9 mouse cellular contexts compared by ENCODE assay signal in genomic region chr1:62783354-62784083, GRCm38 (mm10).
DNase-seq lines count a peak whose midpoint lies in the region; ATAC-seq and TF ChIP-seq lines count a peak whose summit lies in the region.
"Had no signal": no experiment of that assay in that cellular context is flagged by ENCODE, and none has a peak within 500 bp of the region (broad histone marks: within the 10 kb centered on the region; RNA-seq: fewer than 3 reads in every experiment).

No protein-coding gene starts in this region.

- H3K27ac ChIP-seq in lung, embryonic 14.5 days (ENCODE audit: low read depth), result no peak overlapping the region
- peak overlapping the region; percentile 32 for H3K27ac ChIP-seq in forebrain, embryonic 12.5 days
- H3K27ac ChIP-seq in midbrain, embryonic 16.5 days (ENCODE audit: low read length), result peak overlapping the region; percentile 56
- H3K27ac ChIP-seq: neural tube, embryonic 12.5 days had no signal

- 78% methylated on average over 18 of the region's 18 CpGs for WGBS in lung, embryonic 14.5 days
- WGBS in forebrain, embryonic 12.5 days, result 67% methylated on average over 18 of the region's 18 CpGs
- 53% methylated on average over 18 of the region's 18 CpGs for WGBS in midbrain, embryonic 16.5 days

- H3K9me3 ChIP-seq in lung, embryonic 14.5 days (ENCODE audit: low read depth, low read length), result no peaks in the 10 kb centered on the region
- no peaks in the 10 kb centered on the region for H3K9me3 ChIP-seq in forebrain, embryonic 12.5 days
- H3K9me3 ChIP-seq in midbrain, embryonic 16.5 days (replicated peaks; ENCODE audit: control insufficient read depth, low read length, poor library complexity, severe bottlenecking), result no peaks in the 10 kb centered on the region
- H3K9me3 ChIP-seq: neural tube, embryonic 12.5 days had no signal

- H3K9ac ChIP-seq in lung, embryonic 14.5 days, result no peak overlapping the region
- H3K9ac ChIP-seq in forebrain, embryonic 12.5 days, result no peak overlapping the region
- H3K9ac ChIP-seq in midbrain, embryonic 16.5 days (ENCODE audit: low read depth, low read length), result no peak overlapping the region
- H3K9ac ChIP-seq: neural tube, embryonic 12.5 days had no signal

- peak; percentile 49 to 77 for DNase-seq in adrenal gland, adult (ENCODE audit: inconsistent age in 2 of 2, low spot score in 1 of 2)
- DNase-seq in adrenal gland, adult 18-20 months (ENCODE audit: low spot score in 2 of 2), result no peak
- no peak for DNase-seq in lung, embryonic 14.5 days
- DNase-seq in lung, postnatal 25 days (ENCODE audit: low spot score), result no peak
- DNase-seq in thymus, postnatal 25 days, result no peak
- no peak for DNase-seq in heart, postnatal 25 days (ENCODE audit: low spot score)

- no peaks in the 10 kb centered on the region for H3K4me1 ChIP-seq in lung, embryonic 14.5 days (ENCODE audit: insufficient read depth)
- peaks cover 22% of the 10 kb centered on the region for H3K4me1 ChIP-seq in forebrain, embryonic 12.5 days
- peaks cover 13% of the 10 kb centered on the region for H3K4me1 ChIP-seq in midbrain, embryonic 16.5 days (ENCODE audit: control insufficient read depth, insufficient read depth, low read length)

- no peaks in the 10 kb centered on the region for H3K27me3 ChIP-seq in lung, embryonic 14.5 days (ENCODE audit: insufficient read depth, low read length)
- peaks cover 26% of the 10 kb centered on the region; the same call in 1 of the 2 replicates for H3K27me3 ChIP-seq in forebrain, embryonic 12.5 days
- no peaks in the 10 kb centered on the region for H3K27me3 ChIP-seq in midbrain, embryonic 16.5 days (ENCODE audit: control insufficient read depth, insufficient read depth, low read depth, low read length)

- peak; percentile 21; the same call in 1 of the 2 replicates for TF ChIP-seq CTCF in lung, embryonic 14.5 days (IDR thresholded peaks at IDR 0.05; ENCODE audit: low read depth)

- ATAC-seq in lung, embryonic 14.5 days (ENCODE audit: insufficient read depth), result no peak
- ATAC-seq in forebrain, embryonic 12.5 days (ENCODE audit: low FRiP score), result peak; percentile 30; the same call in 1 of the 2 replicates
- ATAC-seq in midbrain, embryonic 16.5 days, result peak; percentile 60

- H3K36me3 ChIP-seq in lung, embryonic 14.5 days (ENCODE audit: insufficient read depth), result peaks cover 10% of the 10 kb centered on the region; the same call in 1 of the 2 replicates
- peaks cover 3% of the 10 kb centered on the region; the same call in 1 of the 2 replicates for H3K36me3 ChIP-seq in forebrain, embryonic 12.5 days (replicated peaks)
- H3K36me3 ChIP-seq in midbrain, embryonic 16.5 days (ENCODE audit: control insufficient read depth, insufficient read depth, low read length), result no peaks in the 10 kb centered on the region

- H3K4me2 ChIP-seq in lung, embryonic 14.5 days, result no peak overlapping the region
- H3K4me2 ChIP-seq in forebrain, embryonic 12.5 days, result no peak overlapping the region
- no peak overlapping the region for H3K4me2 ChIP-seq in midbrain, embryonic 16.5 days (ENCODE audit: low read length)
- H3K4me2 ChIP-seq: neural tube, embryonic 12.5 days had no signal

- intact Hi-C loops in heart, postnatal 25 days (cut with DNase I), result no loop called here

- no peak overlapping the region for H3K4me3 ChIP-seq in lung, embryonic 14.5 days (ENCODE audit: low read depth, low read length)
- no peak overlapping the region for H3K4me3 ChIP-seq in forebrain, embryonic 12.5 days (replicated peaks)
- no peak overlapping the region for H3K4me3 ChIP-seq in midbrain, embryonic 16.5 days (ENCODE audit: low read depth, low read length)
- H3K4me3 ChIP-seq: neural tube, embryonic 12.5 days had no signal

Comparison
In these comparisons a context has a peak if more than half of its experiments do, and no peak if none do; other contexts are left out.
1. DNase-seq: peak in adrenal gland, adult (2 of 2); none in adrenal gland, adult 18-20 months (0 of 2), lung, embryonic 14.5 days (single experiment), lung, postnatal 25 days (single experiment), thymus, postnatal 25 days (single experiment) and heart, postnatal 25 days (single experiment).